13 mouse cellular contexts compared by ENCODE assay signal in genomic region chr6:91445316-91445715, GRCm38 (mm10).
"Had no signal": no experiment of that assay in that cellular context is flagged by ENCODE, and none has a peak within 500 bp of the region (broad histone marks: within the 10 kb centered on the region; RNA-seq: fewer than 3 reads in every experiment).

No protein-coding gene starts in this region.

- DNase-seq: lung, adult 18-20 months; lung, embryonic 14.5 days; lung, postnatal 10 days; lung, postnatal 4 days; midbrain, embryonic 14.5 days; retina, postnatal 1 day; right cerebral cortex, adult 18-20 months; right cerebral cortex, postnatal 25 days; right cerebral cortex, postnatal 4 days; spleen, adult 18-20 months; thymus, adult 2 months; thymus, postnatal 25 days; thymus, postnatal 4 days had no signal
